Mouse (Mus musculus) heart, embryonic 14.5 days (tissue): ENCODE measurements around the gene Gm28305. TPM values are rescaled to one million over a fixed set of nuclear protein-coding genes. Genes with fewer than 3 reads are reported as not detected.
A peak's percentile ranks its signal among the peaks of the same experiment; 100 is the strongest.

Experiments
- ATAC-seq: fragments of 200-750 bp; cut with Nextera tagmentation; 2 replicates; pipeline ENCODE4 v1.8.0; 2017; ENCODE audit warnings: low read depth, moderate TSS enrichment; ENCODE audit not compliant: insufficient number of reproducible peaks, insufficient read depth, low FRiP score
- H3K27ac ChIP-seq, 2 experiments: fragments of 200-500 bp in 1 of 2; fragments of 300-500 bp in 1 of 2; sonication (generic) in 1 of 2; replicated peaks in 1 of 2; 2 replicates each; pipeline ENCODE4 v1.5.1; 2012 to 2014; ENCODE audit warnings: low read depth in 2 of 2, low read length in 2 of 2, control low read depth in 1 of 2, mild to moderate bottlenecking in 1 of 2, mixed read lengths in 1 of 2; ENCODE audit not compliant: control insufficient read depth in 1 of 2, insufficient read depth in 1 of 2
- H3K27me3 ChIP-seq: fragments of 300-500 bp; sonication (generic); 2 replicates; pipeline ENCODE4 v1.6.1; 2014; ENCODE audit warnings: mild to moderate bottlenecking, low read length, control low read depth; ENCODE audit not compliant: control insufficient read depth, insufficient read depth
- H3K36me3 ChIP-seq: fragments of 300-500 bp; sonication (generic); 2 replicates; pipeline ENCODE4 v1.6.1; 2014; ENCODE audit warnings: mild to moderate bottlenecking, control low read depth, low read length, mixed read lengths; ENCODE audit not compliant: control insufficient read depth, insufficient read depth
- H3K4me1 ChIP-seq, 2 experiments: fragments of 200-500 bp in 1 of 2; fragments of 300-500 bp in 1 of 2; sonication (generic) in 1 of 2; 2 replicates each; pipeline ENCODE4 v1.6.1; 2012 to 2014; ENCODE audit warnings: low read length in 2 of 2, control low read depth in 1 of 2, mixed read lengths in 1 of 2; ENCODE audit not compliant: control insufficient read depth in 2 of 2, insufficient read depth in 2 of 2
- H3K4me2 ChIP-seq: fragments of 300-500 bp; sonication (generic); 2 replicates; pipeline ENCODE4 v1.6.1; 2014; ENCODE audit warnings: mild to moderate bottlenecking, low read length
- H3K4me3 ChIP-seq, 2 experiments: fragments of 200-500 bp in 1 of 2; fragments of 300-500 bp in 1 of 2; sonication (generic) in 1 of 2; 2 replicates each; pipeline ENCODE4 v1.5.1; 2012 to 2014; ENCODE audit warnings: low read length in 2 of 2, mild to moderate bottlenecking in 2 of 2, control low read depth in 1 of 2, low read depth in 1 of 2, moderate library complexity in 1 of 2; ENCODE audit not compliant: control insufficient read depth in 1 of 2, insufficient read depth in 1 of 2
- H3K9ac ChIP-seq: fragments of 300-500 bp; sonication (generic); 2 replicates; pipeline ENCODE4 v1.6.1; 2014; ENCODE audit warnings: mild to moderate bottlenecking, low read length
- H3K9me3 ChIP-seq: fragments of 300-500 bp; sonication (generic); 2 replicates; pipeline ENCODE4 v1.6.1; 2016; ENCODE audit warnings: low read length, control low read depth; ENCODE audit not compliant: control insufficient read depth
- WGBS: fragments of 180-500 bp; shearing (Covaris S2); extraction: QIAGEN DNeasy Blood & Tissue Kit; methylation state at CpG from one replicate; pipeline ENCODE4 v1.1.7; 2014; 5-methylcytosine and 5-hydroxymethylcytosine counted together
- polyA plus RNA-seq: library from polyadenylated mRNA; unstranded; fragments of >200 nt; fragmentation: Nextera tagmentation; extraction: Ambion mirVana; gene quantifications from 2 replicates; pipeline ENCODE4 v1.2.1, GENCODE M21; 2014

Gene Gm28305
- polyA plus RNA-seq, 1 experiment from 2014 or later, result not detected

DNA sequence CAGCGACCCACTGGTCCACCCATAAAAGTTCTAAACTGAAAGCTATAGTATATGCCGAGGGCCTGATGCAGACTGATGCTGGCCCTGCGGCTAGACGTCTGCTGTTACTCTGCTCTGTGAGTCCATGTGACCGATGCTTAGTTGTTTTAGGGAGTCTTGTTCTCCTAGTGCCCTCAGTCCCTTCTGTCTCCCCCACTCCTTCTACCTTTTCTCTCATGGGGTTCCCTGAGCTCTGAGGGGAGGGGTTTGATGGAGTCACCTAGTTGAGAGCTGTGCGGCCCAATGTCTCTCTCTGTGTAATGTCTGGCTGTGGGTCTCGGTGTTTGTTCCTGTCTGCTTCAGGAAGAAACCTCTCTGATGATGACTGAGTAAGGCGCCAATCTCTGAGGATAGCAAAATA lies 13.3 kb upstream of the Gm28305 start:
- ATAC-seq, result no peak
- no peaks in the 10 kb centered on the region for H3K27me3 ChIP-seq

DNA sequence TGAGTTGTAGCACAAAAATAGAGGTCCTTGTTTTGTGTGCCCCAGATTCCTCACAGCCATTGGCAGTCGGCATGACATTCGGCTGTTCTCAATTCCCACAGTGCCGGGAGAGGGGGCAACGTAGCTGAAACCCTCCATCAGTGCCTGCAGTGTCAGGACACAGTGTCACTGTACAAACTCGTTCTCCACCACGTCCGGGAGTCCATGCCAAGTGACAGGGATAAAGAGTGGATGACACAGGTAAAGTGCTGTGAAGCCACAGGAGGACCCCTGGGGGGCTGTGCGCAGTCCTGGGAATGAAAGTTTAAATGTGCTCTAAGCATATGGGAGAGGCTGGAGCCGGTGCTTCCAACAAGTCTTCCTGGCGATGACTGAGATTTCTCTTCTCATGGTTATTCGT lies 10.6 kb upstream of the Gm28305 start:
- Histone ChIP-seq H3K9ac (no peak overlapping the region), H3K9me3 (peaks cover 6% of the 10 kb centered on the region; the same call in 1 of the 2 replicates), H3K36me3 (peaks cover 81% of the 10 kb centered on the region), H3K4me1 (no peaks in the 10 kb centered on the region), H3K27ac (no peak overlapping the region), H3K27me3 (no peaks in the 10 kb centered on the region), H3K4me3 (no peak overlapping the region), H3K4me2 (no peak overlapping the region)
- WGBS, result 89% methylated on average over 11 of the region's 11 CpGs
- ATAC-seq, result no peak

More for the DNA sequence above, 13.3 kb upstream of the Gm28305 start:
- peaks cover 83% of the 10 kb centered on the region for H3K36me3 ChIP-seq
- peaks cover 6% of the 10 kb centered on the region; the same call in 1 of the 2 replicates for H3K9me3 ChIP-seq
- H3K27ac ChIP-seq, result no peak overlapping the region
- no peak overlapping the region for H3K4me3 ChIP-seq
- no peak overlapping the region for H3K9ac ChIP-seq
- 94% methylated on average over 8 of the region's 8 CpGs for WGBS
- H3K4me2 ChIP-seq, result no peak overlapping the region
- H3K4me1 ChIP-seq, result no peaks in the 10 kb centered on the region

GRCm38 (mm10) chr9:104034231-104034630 lies 6.2 kb upstream of the Gm28305 start:
- H3K27me3 ChIP-seq, result no peaks in the 10 kb centered on the region
- H3K36me3 ChIP-seq, result peaks cover 70% of the 10 kb centered on the region
- H3K9ac ChIP-seq, result no peak overlapping the region
- H3K27ac ChIP-seq, result no peak overlapping the region
- H3K9me3 ChIP-seq, result no peaks in the 10 kb centered on the region
- ATAC-seq, result no peak
- 77% methylated on average over 8 of the region's 8 CpGs for WGBS
- peaks cover 4 to 11% of the 10 kb centered on the region in 2 experiments; a peak in 3 of 4 replicates for H3K4me1 ChIP-seq
- no peak overlapping the region for H3K4me3 ChIP-seq
- no peak overlapping the region for H3K4me2 ChIP-seq

- WGBS, result 80% methylated on average over 6 of the region's 6 CpGs
- no peaks in the 10 kb centered on the region for H3K9me3 ChIP-seq
Observed at GRCm38 (mm10) chr9:104034718-104035117, 5.7 kb upstream of the Gm28305 start.

DNA sequence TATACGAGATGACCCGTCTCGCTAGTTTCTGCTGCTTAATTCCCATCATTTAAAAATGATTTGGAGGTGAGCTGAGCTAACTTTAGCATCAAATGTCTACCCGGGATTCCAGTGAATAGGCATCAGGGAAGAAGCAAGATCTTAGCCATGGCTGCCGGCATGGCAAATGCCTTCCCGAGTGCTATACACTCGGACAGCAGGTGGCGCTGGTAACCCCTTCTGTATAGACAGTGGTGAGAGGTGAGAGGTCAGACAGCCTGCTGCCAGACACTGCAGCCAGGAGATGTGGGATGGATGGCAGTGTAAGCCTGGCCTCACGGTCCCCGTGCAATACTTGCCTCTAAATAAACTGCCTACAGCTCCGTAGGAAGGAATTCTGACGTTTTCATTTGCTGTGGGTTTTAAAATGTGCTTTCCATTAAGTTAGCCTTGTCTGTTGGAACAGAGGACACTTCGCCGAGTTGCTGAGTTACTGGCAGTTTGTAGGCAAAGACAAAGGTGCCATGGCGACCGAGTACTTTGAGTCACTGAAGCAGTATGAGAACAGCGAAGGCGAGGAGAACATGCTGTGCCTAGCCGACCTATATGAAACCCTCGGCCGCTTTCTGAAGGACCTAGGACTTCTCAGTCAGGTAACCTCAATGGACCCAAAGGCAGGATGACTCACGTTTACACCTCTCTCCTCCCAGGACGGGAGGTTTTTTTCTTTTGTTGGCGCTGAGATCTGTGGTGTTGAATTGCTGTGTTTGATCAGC lies 5.0 kb upstream of the Gm28305 start:
- no peak for ATAC-seq
- peaks cover 4 to 11% of the 10 kb centered on the region in 2 experiments; a peak in 3 of 4 replicates for H3K4me1 ChIP-seq
- 52% methylated on average over 24 of the region's 24 CpGs for whole genome bisulfite sequencing
- no peaks in the 10 kb centered on the region for H3K9me3 ChIP-seq
- no peak overlapping the region for H3K27ac ChIP-seq
- H3K9ac ChIP-seq, result no peak overlapping the region
- no peak overlapping the region for H3K4me2 ChIP-seq
- H3K36me3 ChIP-seq, result peaks cover 69% of the 10 kb centered on the region
- H3K27me3 ChIP-seq, result no peaks in the 10 kb centered on the region
- no peak overlapping the region for H3K4me3 ChIP-seq

More at GRCm38 (mm10) chr9:104034718-104035117, 5.7 kb upstream of the Gm28305 start:
- Histone ChIP-seq H3K36me3 (peaks cover 69% of the 10 kb centered on the region), H3K27ac (no peak overlapping the region), H3K9ac (no peak overlapping the region), H3K4me3 (no peak overlapping the region), H3K4me1 (peaks cover 4 to 11% of the 10 kb centered on the region in 2 experiments; a peak in 3 of 4 replicates), H3K4me2 (no peak overlapping the region), H3K27me3 (no peaks in the 10 kb centered on the region)
- no peak for ATAC-seq

GRCm38 (mm10) chr9:104038266-104038665 lies 2.2 kb upstream of the Gm28305 start:
- H3K36me3 ChIP-seq, result peaks cover 55% of the 10 kb centered on the region
- no peak overlapping the region for H3K9ac ChIP-seq
- WGBS, result 69% methylated on average over 13 of the region's 13 CpGs
- no peaks in the 10 kb centered on the region for H3K27me3 ChIP-seq
- H3K4me1 ChIP-seq, result peaks cover 4 to 11% of the 10 kb centered on the region in 2 experiments; a peak in 3 of 4 replicates
- ATAC-seq, result no peak
- no peak overlapping the region for H3K4me3 ChIP-seq
- H3K27ac ChIP-seq, result peak overlapping the region in 1 of 2 experiments; percentile 33; a peak in 2 of 4 replicates
- no peaks in the 10 kb centered on the region for H3K9me3 ChIP-seq
- no peak overlapping the region for H3K4me2 ChIP-seq

DNA sequence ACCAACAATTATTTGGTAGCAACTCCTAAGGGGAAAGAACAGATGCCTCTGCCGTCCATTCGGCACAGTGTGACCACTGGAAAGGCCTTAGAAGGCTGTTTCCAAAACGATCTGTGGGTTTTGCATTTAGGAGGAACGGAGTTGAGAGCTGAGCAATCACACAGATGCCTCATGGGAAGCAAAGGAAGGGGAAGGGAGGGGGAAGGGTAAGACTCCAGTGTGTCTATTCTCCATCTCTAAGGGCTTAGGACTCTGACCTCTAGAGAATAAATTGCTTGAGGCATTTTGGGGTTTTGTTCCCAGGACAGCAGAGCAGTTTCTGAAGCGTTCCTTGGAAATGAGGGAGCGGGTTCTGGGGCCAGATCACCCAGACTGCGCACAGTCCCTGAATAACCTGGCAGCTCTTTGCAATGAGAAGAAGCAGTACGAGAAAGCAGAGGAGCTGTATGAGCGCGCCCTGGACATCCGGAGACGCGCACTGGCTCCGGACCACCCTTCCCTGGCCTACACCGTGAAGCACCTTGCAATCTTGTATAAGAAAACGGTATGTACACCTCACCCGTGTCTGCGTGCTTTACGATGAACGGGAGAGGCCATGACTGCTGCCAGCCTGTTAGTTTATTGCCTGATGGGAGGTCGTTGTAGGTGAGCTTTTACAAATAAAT lies 1.3 kb upstream of the Gm28305 start:
- WGBS, result 91% methylated on average over 21 of the region's 21 CpGs
- Histone ChIP-seq H3K4me1 (peaks cover 4 to 11% of the 10 kb centered on the region in 2 experiments; a peak in 3 of 4 replicates), H3K9me3 (no peaks in the 10 kb centered on the region), H3K4me3 (no peak overlapping the region), H3K4me2 (no peak overlapping the region), H3K27me3 (no peaks in the 10 kb centered on the region), H3K27ac (no peak overlapping the region), H3K36me3 (peaks cover 52% of the 10 kb centered on the region), H3K9ac (no peak overlapping the region)
- no peak for ATAC-seq
